Mouse (Mus musculus): ENCODE results near the gene Neurl4. TPM values are rescaled to one million over a fixed set of nuclear protein-coding genes. Genes with fewer than 3 reads are reported as not detected.

Gene Neurl4
- polyA plus RNA-seq, 1 experiment, result 58.1 TPM

DNA sequence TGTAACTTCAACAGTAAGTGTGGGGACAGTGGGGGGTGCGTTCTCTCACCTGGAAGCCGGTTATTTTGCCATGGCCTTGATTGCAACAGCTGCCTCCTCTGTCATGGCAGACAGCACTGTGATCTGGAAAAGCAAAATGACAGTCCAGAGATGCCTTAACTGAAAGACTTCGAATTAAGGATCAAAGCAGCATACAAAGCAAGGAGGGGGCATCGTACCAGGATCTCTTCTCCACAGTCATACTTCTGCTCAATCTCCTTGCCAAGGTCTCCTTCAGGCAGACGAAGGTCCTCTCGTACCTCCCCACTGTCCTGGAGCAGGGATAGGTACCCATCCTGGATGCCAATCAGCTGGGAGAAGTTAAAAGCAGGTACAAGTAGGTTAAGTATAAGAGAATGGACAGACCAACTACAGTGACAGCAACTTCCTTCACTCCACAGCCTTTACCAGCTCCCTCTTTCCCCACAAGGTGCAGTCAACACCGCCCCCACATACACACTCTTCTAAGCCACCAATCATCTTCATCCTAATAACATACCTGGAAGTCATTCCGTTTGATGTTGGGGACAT is 16.6 kb downstream of the Neurl4 start:
- DNase-seq, result no peak
- no peak overlapping the region for H3K4me3 ChIP-seq (replicated peaks; ENCODE audit: extremely low read depth, low read depth, low read length)
- no peak for TF ChIP-seq POLR2A (IDR thresholded peaks at IDR 0.05; ENCODE audit: borderline replicate concordance, extremely low read depth, low read depth, low read length)
- no peak for TF ChIP-seq CTCF (IDR thresholded peaks at IDR 0.05; ENCODE audit: insufficient read depth, low read length)
- WGBS, result 80% methylated on average over 8 of the region's 8 CpGs
- peaks cover 22% of the 10 kb centered on the region for H3K4me1 ChIP-seq (ENCODE audit: control insufficient read depth, insufficient read depth, low read length)

DNA sequence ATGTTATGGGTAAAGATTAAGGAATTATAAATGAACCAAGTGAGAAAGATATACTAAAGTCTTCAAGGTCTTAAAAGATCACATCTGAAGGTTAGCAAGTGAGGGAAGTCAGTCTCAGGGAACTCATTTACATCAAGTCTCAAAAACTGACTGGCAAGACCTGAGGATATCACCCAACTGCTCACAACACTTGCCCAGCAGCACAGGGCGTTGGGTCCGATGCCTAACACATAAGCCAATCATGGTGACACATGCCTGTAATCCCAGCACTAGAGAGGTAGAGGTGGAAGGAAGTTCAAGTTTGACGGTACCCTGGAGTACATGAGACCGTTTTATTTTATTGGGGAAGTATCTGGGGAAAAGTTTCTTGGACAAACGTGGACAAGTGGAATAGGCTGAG is 17.2 kb downstream of the Neurl4 start:
- no peak overlapping the region for H3K4me3 ChIP-seq (replicated peaks; ENCODE audit: extremely low read depth, low read depth, low read length)
- TF ChIP-seq CTCF (IDR thresholded peaks at IDR 0.05; ENCODE audit: insufficient read depth, low read length), result no peak
- no peak for TF ChIP-seq POLR2A (IDR thresholded peaks at IDR 0.05; ENCODE audit: borderline replicate concordance, extremely low read depth, low read depth, low read length)
- peaks cover 22% of the 10 kb centered on the region for H3K4me1 ChIP-seq (ENCODE audit: control insufficient read depth, insufficient read depth, low read length)
- DNase-seq, result no peak
- 74% methylated on average over 5 of the region's 5 CpGs for WGBS

DNA sequence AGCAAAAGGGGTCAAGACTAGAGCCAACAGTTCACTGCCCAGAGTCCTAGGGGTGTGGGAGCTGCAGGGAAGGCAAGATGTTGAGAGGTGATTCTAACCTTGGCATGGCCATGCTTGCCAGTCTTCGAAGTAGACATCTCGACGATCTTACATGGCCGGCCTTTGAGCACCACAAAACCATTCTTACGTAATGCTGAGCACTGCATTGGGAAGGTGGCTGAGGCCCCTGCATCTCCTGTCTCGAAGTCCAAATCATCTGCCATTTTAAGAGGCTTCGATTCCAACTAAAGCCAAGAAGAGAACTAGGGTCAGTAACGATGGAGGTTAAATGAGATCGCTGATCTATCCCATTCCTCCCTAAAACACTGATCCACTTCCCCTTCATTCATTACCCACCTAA is 18.2 kb downstream of the Neurl4 start:
- 64% methylated on average over 9 of the region's 9 CpGs for WGBS
- H3K4me3 ChIP-seq (replicated peaks; ENCODE audit: extremely low read depth, low read depth, low read length), result no peak overlapping the region
- DNase-seq, result no peak
- TF ChIP-seq CTCF (IDR thresholded peaks at IDR 0.05; ENCODE audit: insufficient read depth, low read length) (no peak), POLR2A (IDR thresholded peaks at IDR 0.05; ENCODE audit: borderline replicate concordance, extremely low read depth, low read depth, low read length) (no peak)
- peaks cover 18% of the 10 kb centered on the region for H3K4me1 ChIP-seq (ENCODE audit: control insufficient read depth, insufficient read depth, low read length)

DNA sequence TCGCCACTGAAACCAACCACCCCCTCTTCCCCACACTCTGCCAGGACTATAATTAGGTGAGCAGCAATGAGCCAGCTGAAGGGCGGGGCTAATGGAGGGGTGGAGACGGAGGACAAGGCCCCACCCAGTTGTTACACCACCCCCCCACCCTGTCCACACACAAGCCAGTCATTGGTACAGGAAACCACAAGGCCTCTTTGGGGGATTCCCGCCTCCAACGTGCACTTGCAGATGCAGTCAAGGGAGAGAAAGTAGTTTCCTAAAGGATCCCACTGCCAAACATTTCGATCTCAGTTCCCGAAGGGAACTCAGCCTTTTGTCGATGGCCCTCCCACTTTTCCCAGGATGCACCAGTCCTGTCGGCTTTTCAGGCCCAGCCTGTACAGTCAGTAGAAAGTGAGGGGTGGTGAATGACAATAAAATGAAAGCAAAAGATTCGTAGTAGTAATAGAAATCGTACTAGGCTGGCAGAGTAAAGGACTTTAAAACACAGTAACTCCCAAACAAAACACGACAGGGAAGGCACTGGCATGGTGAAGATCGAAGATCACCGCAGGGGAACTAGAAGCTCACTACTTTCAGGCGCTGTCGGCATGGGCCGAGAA is 18.9 kb downstream of the Neurl4 start:
- peak; percentile 82 for DNase-seq
- peaks cover 13% of the 10 kb centered on the region for H3K4me1 ChIP-seq (ENCODE audit: control insufficient read depth, insufficient read depth, low read length)
- H3K4me3 ChIP-seq (replicated peaks; ENCODE audit: extremely low read depth, low read depth, low read length), result peak overlapping the region; percentile 92
- no peak for TF ChIP-seq POLR2A (IDR thresholded peaks at IDR 0.05; ENCODE audit: borderline replicate concordance, extremely low read depth, low read depth, low read length)
- TF ChIP-seq CTCF (IDR thresholded peaks at IDR 0.05; ENCODE audit: insufficient read depth, low read length), result no peak
- WGBS, result under 1% methylated on average over 17 of the region's 17 CpGs

DNA sequence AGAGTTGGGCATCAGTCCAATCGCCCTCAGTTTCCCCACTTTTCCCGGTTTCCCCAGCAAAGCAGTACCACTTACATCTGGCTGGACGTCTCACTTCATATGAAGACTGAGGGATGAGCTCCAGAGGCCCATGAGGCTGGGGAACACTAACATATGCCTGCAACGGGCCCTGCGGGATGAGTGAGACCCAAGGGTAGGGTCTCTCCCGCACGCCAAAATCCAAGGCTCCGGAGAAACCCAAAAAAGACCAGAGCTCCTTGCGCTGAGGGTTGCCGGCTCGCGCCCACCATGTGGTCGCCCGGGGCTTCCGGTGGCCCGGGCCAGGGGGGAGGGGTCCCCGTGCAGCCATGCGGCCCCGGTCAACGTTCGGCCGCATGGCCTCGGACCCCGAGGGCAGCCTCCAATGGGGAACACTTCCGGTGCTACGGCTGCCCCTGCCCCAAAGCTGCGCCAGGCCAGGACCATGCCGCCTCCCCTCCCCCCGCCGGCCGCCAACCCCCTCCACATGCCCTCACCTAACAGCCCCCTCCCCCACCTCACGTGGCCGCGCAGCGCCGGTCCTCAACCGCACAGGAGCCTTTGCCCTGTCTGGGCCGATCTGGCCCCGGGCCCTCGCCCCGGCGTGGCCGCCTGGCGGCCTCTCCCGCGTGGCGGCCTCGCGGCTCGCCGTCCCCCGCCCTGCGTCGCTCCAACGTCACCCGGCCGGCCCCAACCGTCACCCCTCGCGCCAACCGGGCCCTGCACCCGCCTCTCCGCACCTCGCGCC is 19.6 kb downstream of the Neurl4 start:
- WGBS, result under 1% methylated on average over 62 of the region's 65 CpGs
- peak; percentile 52 for DNase-seq
- TF ChIP-seq POLR2A (IDR thresholded peaks at IDR 0.05; ENCODE audit: borderline replicate concordance, extremely low read depth, low read depth, low read length), result no peak
- no peak for TF ChIP-seq CTCF (IDR thresholded peaks at IDR 0.05; ENCODE audit: insufficient read depth, low read length)
- Histone ChIP-seq H3K4me3 (replicated peaks; ENCODE audit: extremely low read depth, low read depth, low read length) (peak overlapping the region; percentile 92), H3K4me1 (ENCODE audit: control insufficient read depth, insufficient read depth, low read length) (peaks cover 8% of the 10 kb centered on the region)

DNA sequence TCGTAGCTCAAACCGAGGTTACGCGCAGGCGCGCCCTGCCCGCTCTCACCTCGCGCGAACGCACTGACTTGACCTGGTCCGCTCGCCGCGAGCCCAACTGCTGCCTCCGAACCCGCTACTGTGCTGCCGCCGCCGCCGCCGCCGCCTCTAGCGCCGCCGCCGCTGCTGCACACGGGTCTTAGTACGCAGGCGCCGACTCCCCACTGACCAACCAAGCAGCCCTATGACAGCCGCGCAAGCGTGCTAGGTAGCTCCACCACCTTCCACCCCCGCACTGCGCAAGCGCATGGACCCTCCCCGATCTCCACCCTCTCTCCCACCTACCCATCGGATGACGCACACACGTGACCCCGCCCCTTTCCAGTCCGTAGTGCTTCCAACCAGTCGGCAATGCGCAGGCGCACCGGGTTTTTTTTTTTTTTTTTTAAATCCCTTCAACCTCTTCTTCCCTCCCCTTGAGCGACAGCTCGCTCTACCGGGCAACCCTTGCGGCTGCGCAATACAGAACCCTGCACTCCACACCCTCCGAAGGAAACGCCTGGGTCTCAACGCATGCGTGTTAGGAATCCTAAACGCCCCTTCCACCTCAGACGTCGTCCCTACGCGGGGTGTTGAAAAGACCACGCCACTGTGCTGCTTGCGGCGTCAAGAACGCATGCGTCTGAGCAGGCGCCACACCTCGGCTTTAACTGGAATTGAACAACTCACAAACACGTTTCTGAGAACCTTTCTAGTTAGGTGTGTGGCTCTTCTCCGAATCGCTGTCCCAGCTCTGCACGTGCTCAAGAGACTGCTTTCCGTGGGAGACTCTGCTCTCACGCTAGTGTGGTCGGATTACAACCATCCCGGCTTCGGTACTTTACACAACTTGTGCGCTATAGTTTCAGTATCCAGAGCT is 20.5 kb downstream of the Neurl4 start, which contains the start of gene Eif5a:
TSS of gene Eif5a (minus strand) at position 845 of the 898 bp plus-strand sequence.
- Histone ChIP-seq H3K4me1 (ENCODE audit: control insufficient read depth, insufficient read depth, low read length) (peaks cover 4% of the 10 kb centered on the region), H3K4me3 (replicated peaks; ENCODE audit: extremely low read depth, low read depth, low read length) (peak within 1 kb of the TSS; percentile 98)
- under 1% methylated on average over 78 of the region's 78 CpGs for WGBS
- peak; percentile 60 for TF ChIP-seq CTCF (IDR thresholded peaks at IDR 0.05; ENCODE audit: insufficient read depth, low read length)
- peak; percentile 98 for TF ChIP-seq POLR2A (IDR thresholded peaks at IDR 0.05; ENCODE audit: borderline replicate concordance, extremely low read depth, low read depth, low read length)
- peak; percentile 100 for DNase-seq

DNA sequence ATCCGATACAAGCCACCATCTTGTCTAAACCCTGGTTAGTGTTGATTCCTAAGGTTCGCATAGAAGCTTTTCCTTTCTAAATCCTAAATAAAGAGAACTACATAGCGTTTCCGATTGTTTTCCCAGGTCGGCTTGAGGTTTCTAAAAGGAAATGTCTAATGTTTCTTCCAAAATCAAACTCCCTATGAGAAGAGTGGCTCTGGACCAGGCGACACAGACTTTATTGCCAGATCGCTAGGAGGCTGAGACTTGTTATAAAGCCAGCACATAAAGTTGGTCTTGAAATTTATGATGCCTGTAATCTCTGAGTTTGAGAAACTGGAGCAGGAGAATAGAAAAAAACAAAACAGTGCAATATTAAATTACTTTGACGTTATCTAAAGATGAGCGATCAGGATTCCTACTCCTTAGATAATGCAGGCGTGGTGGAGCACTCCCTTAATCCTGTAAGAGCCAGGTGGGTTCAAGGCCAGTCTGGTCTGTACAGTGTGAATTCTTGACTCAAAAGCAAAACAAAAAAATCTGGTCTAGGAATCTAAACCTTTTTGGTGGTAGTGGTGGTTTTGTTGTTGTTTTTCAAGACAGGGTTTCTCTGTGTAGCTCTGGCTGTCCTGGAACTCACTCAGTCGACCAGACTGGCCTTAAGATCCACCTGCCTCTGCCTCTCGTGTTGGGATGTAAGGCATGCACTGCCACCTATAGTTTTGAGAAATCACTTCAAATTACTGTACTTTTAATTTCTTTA is 21.3 kb downstream of the Neurl4 start:
- 3% methylated on average over 12 of the region's 12 CpGs for WGBS
- DNase-seq, result no peak
- peaks cover 4% of the 10 kb centered on the region for H3K4me1 ChIP-seq (ENCODE audit: control insufficient read depth, insufficient read depth, low read length)
- no peak for TF ChIP-seq CTCF (IDR thresholded peaks at IDR 0.05; ENCODE audit: insufficient read depth, low read length)
- no peak for TF ChIP-seq POLR2A (IDR thresholded peaks at IDR 0.05; ENCODE audit: borderline replicate concordance, extremely low read depth, low read depth, low read length)
- peak overlapping the region; percentile 98 for H3K4me3 ChIP-seq (replicated peaks; ENCODE audit: extremely low read depth, low read depth, low read length)

DNA sequence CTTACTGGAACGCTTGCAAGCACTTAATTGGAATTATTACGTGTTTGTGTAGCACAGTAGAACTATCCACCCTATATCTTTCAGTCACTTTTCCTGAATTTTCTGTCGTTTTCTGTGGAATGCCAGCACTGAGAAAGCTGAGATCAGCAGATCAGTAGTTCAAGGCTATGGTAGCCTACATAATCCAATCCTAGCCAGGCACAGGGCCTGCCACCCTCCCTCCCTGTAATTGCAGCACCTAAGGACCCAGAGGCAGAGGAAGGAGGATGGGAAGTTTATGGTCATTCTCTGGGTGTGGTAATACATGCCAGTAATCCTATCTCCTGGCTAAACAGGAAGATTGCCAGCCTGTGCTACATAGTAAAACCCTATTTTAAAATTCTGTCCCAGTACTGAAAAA is 21.9 kb downstream of the Neurl4 start:
- H3K4me1 ChIP-seq (ENCODE audit: control insufficient read depth, insufficient read depth, low read length), result peaks cover 4% of the 10 kb centered on the region
- TF ChIP-seq CTCF (IDR thresholded peaks at IDR 0.05; ENCODE audit: insufficient read depth, low read length) (no peak), POLR2A (IDR thresholded peaks at IDR 0.05; ENCODE audit: borderline replicate concordance, extremely low read depth, low read depth, low read length) (no peak)
- H3K4me3 ChIP-seq (replicated peaks; ENCODE audit: extremely low read depth, low read depth, low read length), result no peak overlapping the region
- no peak for DNase-seq
- WGBS, result 60% methylated on average over 3 of the region's 3 CpGs
